ENCODE assay signal across 11 mouse cellular contexts in genomic region chr12:71049596-71050265, GRCm38 (mm10). TPM values are rescaled to one million over a fixed set of nuclear protein-coding genes. Genes with fewer than 3 reads are reported as not detected.
DNase-seq lines count a peak whose midpoint lies in the region; ATAC-seq and TF ChIP-seq lines count a peak whose summit lies in the region.
"Had no signal": no experiment of that assay in that cellular context is flagged by ENCODE, and none has a peak within 500 bp of the region (broad histone marks: within the 10 kb centered on the region; RNA-seq: fewer than 3 reads in every experiment).

No protein-coding gene starts in this region.

- intact Hi-C loops in gastrocnemius, adult 2 months (cut with DNase I) = loop anchor here (2.0 to 5.0 kb wide), 2 partner anchors 32 to 81 kb away; partner anchors contain the start of gene Arid4a

- WGBS in lung, embryonic 14.5 days = 78% methylated on average over 10 of the region's 10 CpGs
- 81% methylated on average over 10 of the region's 10 CpGs for WGBS in midbrain, embryonic 13.5 days
- 90% methylated on average over 10 of the region's 10 CpGs for WGBS in kidney, embryonic 14.5 days

- H3K27me3 ChIP-seq in lung, embryonic 14.5 days (ENCODE audit: insufficient read depth, low read length) = no peaks in the 10 kb centered on the region
- no peaks in the 10 kb centered on the region for H3K27me3 ChIP-seq in midbrain, embryonic 13.5 days
- H3K27me3 ChIP-seq in kidney, embryonic 14.5 days (ENCODE audit: control insufficient read depth, insufficient read depth, low read length) = no peaks in the 10 kb centered on the region
- H3K27me3 ChIP-seq: limb, embryonic 15.5 days; stomach, embryonic 15.5 days had no signal

- ATAC-seq in lung, embryonic 14.5 days (ENCODE audit: insufficient read depth) = no peak
- no peak for ATAC-seq in midbrain, embryonic 13.5 days
- no peak for ATAC-seq in kidney, embryonic 14.5 days (ENCODE audit: low FRiP score, low TSS enrichment)

- H3K36me3 ChIP-seq in lung, embryonic 14.5 days (ENCODE audit: insufficient read depth) = peaks cover 18% of the 10 kb centered on the region
- H3K36me3 ChIP-seq in midbrain, embryonic 13.5 days = peaks cover 9% of the 10 kb centered on the region
- H3K36me3 ChIP-seq in kidney, embryonic 14.5 days (ENCODE audit: control insufficient read depth, insufficient read depth, low read length) = peaks cover 20% of the 10 kb centered on the region

- peak overlapping the region; percentile 46 for H3K27ac ChIP-seq in gastrocnemius, adult 2 months
- H3K27ac ChIP-seq in lung, embryonic 14.5 days (ENCODE audit: low read depth) = no peak overlapping the region
- peak overlapping the region; percentile 61 for H3K27ac ChIP-seq in midbrain, embryonic 13.5 days
- H3K27ac ChIP-seq in kidney, embryonic 14.5 days (ENCODE audit: low read depth, low read length) = no peak overlapping the region
- H3K27ac ChIP-seq: limb, embryonic 15.5 days; stomach, embryonic 15.5 days had no signal

- H3K9ac ChIP-seq in lung, embryonic 14.5 days = no peak overlapping the region
- H3K9ac ChIP-seq in midbrain, embryonic 13.5 days (replicated peaks) = peak overlapping the region; percentile 64
- no peak overlapping the region for H3K9ac ChIP-seq in kidney, embryonic 14.5 days (ENCODE audit: low read depth, low read length)
- H3K9ac ChIP-seq: limb, embryonic 15.5 days; stomach, embryonic 15.5 days had no signal

- H3K9me3 ChIP-seq in lung, embryonic 14.5 days (ENCODE audit: low read depth, low read length) = no peaks in the 10 kb centered on the region
- H3K9me3 ChIP-seq in midbrain, embryonic 13.5 days = no peaks in the 10 kb centered on the region; the same call in 1 of the 2 replicates
- no peaks in the 10 kb centered on the region for H3K9me3 ChIP-seq in kidney, embryonic 14.5 days (ENCODE audit: control insufficient read depth, low read length)
- H3K9me3 ChIP-seq: limb, embryonic 15.5 days; stomach, embryonic 15.5 days had no signal

- H3K4me2 ChIP-seq in lung, embryonic 14.5 days = 0 out of 2 replicates have a peak overlapping the region, but pooled peaks have one; percentile 1
- H3K4me2 ChIP-seq in midbrain, embryonic 13.5 days (replicated peaks) = peak overlapping the region; percentile 68
- no peak overlapping the region for H3K4me2 ChIP-seq in kidney, embryonic 14.5 days (replicated peaks; ENCODE audit: low read depth, low read length)
- H3K4me2 ChIP-seq: limb, embryonic 15.5 days; stomach, embryonic 15.5 days had no signal

- peaks cover 4% of the 10 kb centered on the region; the same call in 1 of the 2 replicates for H3K4me1 ChIP-seq in lung, embryonic 14.5 days (ENCODE audit: insufficient read depth)
- H3K4me1 ChIP-seq in midbrain, embryonic 13.5 days (replicated peaks) = peaks cover 37% of the 10 kb centered on the region
- peaks cover 9% of the 10 kb centered on the region for H3K4me1 ChIP-seq in kidney, embryonic 14.5 days (ENCODE audit: control insufficient read depth, insufficient read depth, low read length)
- H3K4me1 ChIP-seq: stomach, embryonic 15.5 days had no signal

- no peak for DNase-seq in gastrocnemius, adult 2 months
- no peak for DNase-seq in gastrocnemius, postnatal 10 days
- DNase-seq in lung, embryonic 14.5 days = peak; percentile 14
- DNase-seq in lung, postnatal 4 days = no peak
- DNase-seq in cerebellum, postnatal 25 days = peak; percentile 41 to 54
- no peak for DNase-seq in c-Kit-positive CD71-positive TER-119-positive erythroid progenitor cells, embryonic 14.5 days (ENCODE audit: low spot score)
- DNase-seq: adrenal gland, adult 2 months had no signal

- no peak overlapping the region for H3K4me3 ChIP-seq in gastrocnemius, adult 2 months
- H3K4me3 ChIP-seq in lung, embryonic 14.5 days (ENCODE audit: low read depth, low read length) = no peak overlapping the region
- peak overlapping the region; percentile 42 for H3K4me3 ChIP-seq in midbrain, embryonic 13.5 days (replicated peaks)
- no peak overlapping the region for H3K4me3 ChIP-seq in kidney, embryonic 14.5 days (ENCODE audit: low read length)
- H3K4me3 ChIP-seq: limb, embryonic 15.5 days; stomach, embryonic 15.5 days had no signal

- no peak for TF ChIP-seq CTCF in gastrocnemius, adult 2 months (IDR thresholded peaks at IDR 0.05)
- no peak for TF ChIP-seq CTCF in lung, embryonic 14.5 days (IDR thresholded peaks at IDR 0.05; ENCODE audit: low read depth)

RNA-seq across cellular contexts. Expression of gene Arid4a, which starts 33.9 kb away (rescaled TPM):
- 1 to 10 TPM; 8.7 to 9.0 TPM for total RNA-seq in gastrocnemius, adult 2 months (2021)
- 10 to 100 TPM; 11.0 to 12.3 TPM for total RNA-seq in gastrocnemius, postnatal 10 days (2021)
- polyA plus RNA-seq in lung, embryonic 14.5 days (2014; fragmentation: Nextera tagmentation; extraction: Ambion mirVana) = 35.9 and 37.2 TPM in 2 replicates
- polyA plus RNA-seq in midbrain, embryonic 13.5 days (2015; fragmentation: Nextera tagmentation; extraction: Ambion mirVana) = 46.3 and 46.8 TPM in 2 replicates
- 24.2 and 37.7 TPM in 2 replicates for polyA plus RNA-seq in kidney, embryonic 14.5 days (2014; fragmentation: Nextera tagmentation; extraction: Ambion mirVana)

Comparison
In these comparisons a context has a peak if more than half of its experiments do, and no peak if none do; other contexts are left out.
1. DNase-seq: peak in lung, embryonic 14.5 days (single experiment) and cerebellum, postnatal 25 days (2 of 2); none in gastrocnemius, adult 2 months (single experiment), gastrocnemius, postnatal 10 days (single experiment), lung, postnatal 4 days (0 of 2) and c-Kit-positive CD71-positive TER-119-positive erythroid progenitor cells, embryonic 14.5 days (single experiment).
2. H3K27ac ChIP-seq: peak in gastrocnemius, adult 2 months (single experiment) and midbrain, embryonic 13.5 days (single experiment); none in lung, embryonic 14.5 days (single experiment) and kidney, embryonic 14.5 days (single experiment).